Mouse (Mus musculus) right cerebral cortex, postnatal 4 days (tissue): Measurements from ENCODE around the gene Ywhag.

ENCODE experiments used
- DNase-seq: peaks from one replicate; pipeline ENCODE4 v3.0.0-alpha.2; 2022

The Ywhag gene

DNA sequence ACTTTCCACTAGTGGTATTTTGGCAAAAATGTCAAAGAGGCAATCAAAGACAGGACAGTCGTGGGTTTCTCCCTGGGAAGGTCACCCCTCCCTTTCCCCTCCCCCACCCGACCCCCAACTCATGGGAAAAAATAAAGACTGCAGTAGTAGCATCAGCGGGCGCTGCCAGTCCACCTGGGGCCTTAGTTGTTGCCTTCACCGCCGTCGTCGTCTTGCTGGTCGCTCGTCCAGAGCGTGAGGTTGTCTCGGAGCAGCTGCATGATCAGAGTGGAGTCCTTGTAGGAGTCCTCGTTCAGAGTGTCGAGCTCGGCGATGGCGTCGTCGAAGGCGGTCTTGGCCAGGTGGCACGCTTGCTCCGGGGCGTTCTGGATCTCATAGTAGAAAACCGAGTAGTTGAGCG, 23.6 kb downstream of the Ywhag start:
- no peak for DNase-seq

- no peak for DNase-seq
These were observed 24.8 kb downstream of the Ywhag start for GRCm38 (mm10) chr5:135909646-135910045.

DNA sequence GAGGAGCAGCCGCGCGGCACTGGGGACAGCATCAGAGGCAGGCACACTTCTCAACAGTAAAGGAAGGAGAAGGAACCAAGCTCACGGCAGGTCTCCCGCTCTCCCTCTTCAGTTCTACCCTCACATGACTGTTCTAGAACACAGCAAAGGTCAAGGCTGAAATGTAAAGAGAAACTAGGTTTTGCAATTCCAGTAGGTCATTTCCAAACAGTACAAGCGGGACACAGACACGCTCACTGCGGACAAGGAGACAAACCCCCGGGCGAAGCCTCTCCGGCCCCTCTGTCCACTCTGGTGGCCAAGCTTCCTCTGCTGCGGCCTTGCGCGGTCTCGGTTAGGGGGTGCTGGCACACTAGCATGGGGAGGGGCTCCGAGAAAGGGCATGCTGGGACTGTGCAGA, 25.4 kb downstream of the Ywhag start:
- no peak for DNase-seq

DNA sequence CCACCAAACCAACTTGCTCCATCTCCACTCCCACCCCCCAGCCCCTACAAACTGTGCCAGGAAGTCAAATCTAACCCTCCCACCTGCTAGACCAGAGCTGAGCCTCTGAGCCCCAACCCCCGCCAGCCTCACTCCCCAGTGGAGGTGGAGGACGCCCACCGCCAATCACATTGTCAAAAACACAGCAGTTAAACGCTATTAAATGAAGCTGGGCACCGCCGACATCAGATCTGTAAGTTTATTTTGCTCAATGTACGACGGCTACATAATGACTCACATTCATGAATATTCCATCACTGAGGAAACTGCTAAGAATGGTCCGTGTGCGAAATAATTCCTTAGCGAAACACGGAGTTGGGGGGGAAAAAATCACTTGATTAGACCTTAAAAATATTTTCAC, 26.2 kb downstream of the Ywhag start:
- DNase-seq: no peak

DNA sequence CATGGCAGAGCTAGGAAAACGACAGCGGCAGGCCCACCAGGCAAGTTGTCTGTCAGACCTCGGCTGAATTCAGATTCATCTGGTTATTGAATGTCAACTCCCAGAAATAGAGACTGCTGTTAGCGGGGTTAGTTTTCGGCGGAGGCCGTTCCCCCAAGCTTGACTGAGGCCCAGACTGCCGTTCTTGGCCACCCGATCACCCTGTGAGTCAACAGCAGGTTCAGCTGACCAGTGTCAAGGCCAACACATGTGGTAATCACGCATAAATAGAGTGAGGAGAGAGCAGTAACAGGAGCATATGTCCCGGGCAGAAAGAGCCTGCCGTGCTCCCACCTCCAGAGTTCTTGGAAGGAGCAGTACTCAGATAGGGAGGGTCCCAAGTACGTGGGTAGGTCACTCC, 27.2 kb downstream of the Ywhag start:
- DNase-seq: no peak

GRCm38 (mm10) chr5:135906846-135907245, 27.6 kb downstream of the Ywhag start:
- DNase-seq: no peak

GRCm38 (mm10) chr5:135905320-135906225, 28.8 kb downstream of the Ywhag start:
- no peak for DNase-seq

GRCm38 (mm10) chr5:135904259-135904658, 30.2 kb downstream of the Ywhag start:
- no peak for DNase-seq

- DNase-seq: peak; percentile 91
These were observed 30.8 kb downstream of the Ywhag start for GRCm38 (mm10) chr5:135903551-135904151.

DNA sequence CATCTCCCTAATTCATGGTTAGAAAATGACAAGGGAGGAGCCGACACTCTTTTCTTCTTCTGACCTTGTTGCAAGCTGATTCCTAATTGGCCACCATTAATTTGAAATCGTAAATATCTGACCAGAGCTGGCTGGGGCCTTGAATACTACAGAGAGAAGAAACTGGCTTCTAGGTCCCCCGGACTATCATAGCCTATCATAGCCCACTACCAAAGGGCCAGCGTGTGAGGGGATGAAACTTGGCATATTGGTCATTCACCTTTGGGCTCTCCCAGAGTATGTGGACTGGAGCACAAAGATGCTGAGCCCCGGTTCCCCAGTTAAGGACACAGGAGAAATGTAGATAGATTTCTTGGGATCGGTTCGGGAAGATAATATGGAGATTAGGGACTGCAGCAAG, 31.4 kb downstream of the Ywhag start:
- no peak for DNase-seq

DNA sequence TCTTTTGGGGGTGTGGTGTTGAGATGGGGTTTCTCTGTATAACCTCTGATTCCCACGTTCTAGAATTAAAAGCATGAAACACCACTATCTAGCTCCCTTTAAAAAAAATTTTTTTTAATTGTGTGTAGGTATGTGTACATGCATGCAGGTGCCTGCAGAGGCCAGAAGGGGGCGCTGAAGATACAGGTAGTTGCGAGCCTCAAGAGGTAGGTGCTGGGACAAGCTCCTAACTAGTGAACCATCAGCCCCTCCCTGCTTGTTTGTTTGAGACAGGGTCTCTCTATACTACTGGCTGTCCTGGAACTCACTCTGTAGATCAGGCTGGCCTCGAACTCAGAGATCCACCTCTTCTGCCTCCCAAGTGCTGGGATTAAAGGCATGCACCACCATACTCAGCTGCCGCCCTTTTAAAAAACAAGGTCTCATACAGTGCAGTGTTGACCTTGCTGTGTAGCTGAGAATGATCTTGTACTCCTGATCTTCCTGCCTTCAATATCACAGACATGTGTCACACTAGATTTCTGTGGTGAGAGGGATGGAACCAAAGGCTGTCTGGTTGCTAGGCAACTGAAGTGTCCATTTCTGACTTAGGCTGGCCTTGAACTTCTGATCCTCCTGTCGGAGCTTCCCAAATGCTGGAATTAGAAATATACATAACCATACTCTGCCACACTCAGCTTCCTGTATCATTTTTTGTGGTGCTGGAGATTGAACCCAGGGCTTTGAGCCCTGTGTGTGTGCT, 32.9 kb downstream of the Ywhag start:
- DNase-seq: no peak

GRCm38 (mm10) chr5:135900701-135901100, 33.7 kb downstream of the Ywhag start:
- no peak for DNase-seq

- DNase-seq: no peak
These were observed 34.6 kb downstream of the Ywhag start for GRCm38 (mm10) chr5:135899833-135900232.

DNA sequence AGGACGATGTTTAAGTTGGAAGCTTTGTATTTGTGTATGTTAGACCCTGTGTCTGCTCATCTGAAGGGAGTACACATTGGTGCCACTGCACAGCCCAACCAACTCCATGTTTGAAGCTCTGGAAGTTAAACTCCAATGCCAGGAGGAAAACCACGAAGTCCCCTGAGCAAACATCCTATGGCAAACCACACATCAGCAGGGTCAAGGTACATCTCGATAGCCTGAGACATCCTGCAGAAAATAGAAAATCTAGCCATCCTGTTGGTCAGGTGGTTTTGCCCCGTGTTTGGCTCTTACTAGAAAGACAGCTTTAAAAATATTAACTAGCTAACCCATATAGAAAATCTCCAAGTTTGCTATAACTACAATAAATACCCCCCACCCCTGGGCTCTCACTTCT, 35.4 kb downstream of the Ywhag start:
- DNase-seq: no peak

GRCm38 (mm10) chr5:135898028-135898427, 36.4 kb downstream of the Ywhag start:
- DNase-seq: peak; percentile 55

GRCm38 (mm10) chr5:135894958-135895357, 39.5 kb downstream of the Ywhag start:
- DNase-seq: no peak

- no peak for DNase-seq
These were observed 41.6 kb downstream of the Ywhag start for GRCm38 (mm10) chr5:135892589-135893351.

- DNase-seq: no peak
These were observed 43.5 kb downstream of the Ywhag start for GRCm38 (mm10) chr5:135890920-135891319.

DNA sequence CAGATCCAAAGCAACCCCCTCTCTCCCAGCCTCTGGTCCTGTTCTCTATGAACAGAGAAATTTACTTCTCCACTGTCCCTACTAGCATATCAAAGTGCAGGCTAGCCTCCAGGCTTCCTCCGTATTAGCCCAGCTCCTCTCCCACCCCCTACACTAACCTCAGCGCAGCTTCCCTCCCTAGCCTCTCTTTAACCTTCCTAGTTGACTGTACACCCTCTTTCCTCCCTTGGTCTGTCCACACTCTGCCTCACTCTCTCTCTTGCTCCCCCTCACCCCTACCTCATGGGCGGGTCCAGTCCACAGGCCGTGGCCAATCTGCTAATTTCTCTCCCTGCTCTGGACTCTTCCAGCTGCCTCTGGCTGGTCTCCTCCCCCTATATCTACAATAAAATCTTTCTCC, 44.1 kb downstream of the Ywhag start:
- DNase-seq: no peak

- no peak for DNase-seq
These were observed 45.8 kb downstream of the Ywhag start for GRCm38 (mm10) chr5:135888405-135889215.

GRCm38 (mm10) chr5:135887675-135888102, 46.7 kb downstream of the Ywhag start, which contains the start of gene Hspb1:
TSS of gene Hspb1 (plus strand) at chr5:135887919.
- no peak for DNase-seq

- no peak for DNase-seq
These were observed 49.8 kb downstream of the Ywhag start for GRCm38 (mm10) chr5:135884641-135885040.
